Mouse (Mus musculus): ENCODE data around the gene Gstm2.

Gene Gstm2

DNA sequence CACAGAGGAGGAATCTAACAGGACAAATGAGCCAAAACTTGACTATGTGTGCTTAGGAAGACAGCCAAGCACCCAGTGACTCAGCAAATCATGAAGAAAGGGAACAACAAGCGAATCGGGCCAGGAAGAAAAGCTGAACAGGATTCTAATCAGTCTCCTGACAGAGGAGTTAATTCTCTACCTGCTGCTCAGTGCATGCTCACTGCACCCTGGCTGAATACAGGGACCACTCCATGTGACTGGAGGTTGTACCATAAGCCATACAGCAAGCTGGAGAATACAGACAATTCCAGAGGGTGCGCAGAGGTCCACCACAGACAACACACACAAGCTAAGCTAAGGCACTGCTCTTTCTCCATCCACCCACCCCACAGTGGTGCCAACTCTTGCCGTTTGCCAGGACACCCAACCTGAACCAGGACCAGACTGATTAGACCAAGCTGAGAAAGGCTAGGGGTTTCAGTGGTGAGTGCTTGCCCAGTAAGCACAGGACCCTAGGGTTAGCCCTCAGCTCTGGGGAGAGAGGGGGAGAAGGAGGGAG, 27.1 kb upstream of the Gstm2 start:
- CTCF ChIA-PET: interaction anchor here in 1 of 4 experiments (1.7 kb wide), 1 partner anchor 70 kb away, joined by 4 read pairs; the partner anchor contains the start of gene Gstm6
- POLR2A ChIA-PET: interaction anchor here in 3 of 4 experiments (0.6 to 7.8 kb wide), 28 partner anchors 10 to 448 kb away, joined by 3 to 71 read pairs (median 6); partner anchors contain the start of genes Gstm2 (in 3 of the 3), Gnai3 (in 2 of the 3), Gstm3 (in 2 of the 3) and Gstm6 (in 2 of the 3)

- POLR2A ChIA-PET: interaction anchor here in 2 of 4 experiments (1.1 to 7.8 kb wide), 5 partner anchors 9 to 80 kb away, joined by 3 to 71 read pairs (median 24); partner anchors contain the start of genes Gstm3 (in 1 of the 2) and Gstm7 (in 1 of the 2)
- CTCF ChIA-PET: interaction anchor here in 1 of 4 experiments (0.7 kb wide), 1 partner anchor 28 kb away, joined by 3 read pairs; no protein-coding TSS in a partner anchor
Observed at GRCm38 (mm10) chr3:108011558-108011957, 25.3 kb upstream of the Gstm2 start.

- POLR2A ChIA-PET: interaction anchor here in 2 of 4 experiments (0.7 to 3.3 kb wide), 8 partner anchors 9 to 56 kb away, joined by 3 to 9 read pairs (median 4); partner anchors contain the start of genes Gstm2 (in 1 of the 2) and Gstm3 (in 1 of the 2)
- CTCF ChIA-PET: no interaction called here
Observed at GRCm38 (mm10) chr3:108010286-108010685, 24.0 kb upstream of the Gstm2 start.

DNA sequence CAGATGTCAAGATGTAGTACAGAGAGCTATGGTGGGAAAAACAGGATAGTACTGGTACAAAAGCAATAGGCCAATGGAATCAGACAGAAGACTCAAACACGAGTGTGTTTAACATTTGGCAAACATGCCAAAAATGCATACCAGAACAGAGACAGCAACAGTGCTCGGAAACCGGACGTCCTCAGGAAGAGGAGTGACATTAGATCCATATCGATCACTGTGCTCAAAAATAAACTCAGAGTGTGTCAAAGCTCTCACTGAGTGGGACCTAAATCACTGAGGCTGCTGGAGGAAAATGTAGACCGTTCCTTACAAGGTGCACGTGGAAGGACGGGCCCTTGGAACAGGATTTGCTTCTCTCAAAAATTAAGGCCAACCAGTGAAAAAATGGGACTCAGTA, 15.8 kb upstream of the Gstm2 start:
- ChIA-PET POLR2A (interaction anchor here in 3 of 4 experiments (0.5 to 4.6 kb wide), 15 partner anchors 11 to 460 kb away, joined by 3 to 24 read pairs (median 4); partner anchors contain the start of genes Gstm2 (in 3 of the 3), Gstm3 (in 2 of the 3) and Csf1 (in 1 of the 3)), CTCF (interaction anchor here in 2 of 4 experiments (0.9 to 1.0 kb wide), 2 partner anchors 15 to 58 kb away, joined by 4 to 14 read pairs; partner anchors contain the start of gene Gstm6 (in 1 of the 2))

GRCm38 (mm10) chr3:107999491-107999890, 13.2 kb upstream of the Gstm2 start:
- POLR2A ChIA-PET: interaction anchor here in 1 of 4 experiments (2.8 kb wide), 1 partner anchor 14 kb away, joined by 15 read pairs; the partner anchor contains the start of gene Gstm2
- CTCF ChIA-PET: no interaction called here

- ChIA-PET CTCF (no interaction called here), POLR2A (interaction anchor here in 2 of 4 experiments (4.6 to 4.8 kb wide), 2 partner anchors 13 kb away, joined by 75 to 99 read pairs; partner anchors contain the start of gene Gstm2 (in 2 of the 2))
Observed at GRCm38 (mm10) chr3:107998591-107998990, 12.3 kb upstream of the Gstm2 start.

DNA sequence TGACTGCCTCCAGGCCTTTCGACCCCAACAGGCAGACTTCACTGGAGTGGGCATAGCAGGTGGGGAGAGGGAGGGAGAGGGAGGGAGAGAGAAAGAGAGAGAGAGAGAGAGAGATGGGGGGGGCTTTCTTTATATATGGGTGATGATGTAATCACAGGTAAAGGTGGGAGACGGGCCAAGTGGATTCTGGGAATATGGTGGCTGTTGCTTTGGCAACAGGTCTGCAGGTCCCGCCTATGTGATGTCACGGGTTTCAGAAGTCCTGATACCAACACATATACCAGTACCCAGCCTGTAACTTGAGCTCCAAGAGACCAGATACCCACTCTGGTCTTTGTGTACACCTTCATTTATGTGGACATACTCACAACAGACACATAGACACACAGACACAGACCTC, 10.3 kb upstream of the Gstm2 start:
- POLR2A ChIA-PET: interaction anchor here (0.6 to 4.8 kb wide), 51 partner anchors 8 to 663 kb away, joined by 3 to 99 read pairs (median 6); partner anchors contain the start of genes Gstm2 (in 4 of the 4), Gstm1 (in 3 of the 4), Gstm3 (in 3 of the 4) and Gstm6 (in 3 of the 4)
- CTCF ChIA-PET: interaction anchor here (0.5 to 1.5 kb wide), 13 partner anchors 10 to 207 kb away, joined by 3 to 7 read pairs (median 4); partner anchors contain the start of genes Gstm2 (in 3 of the 4), Gstm1 (in 1 of the 4) and Gstm6 (in 1 of the 4)

DNA sequence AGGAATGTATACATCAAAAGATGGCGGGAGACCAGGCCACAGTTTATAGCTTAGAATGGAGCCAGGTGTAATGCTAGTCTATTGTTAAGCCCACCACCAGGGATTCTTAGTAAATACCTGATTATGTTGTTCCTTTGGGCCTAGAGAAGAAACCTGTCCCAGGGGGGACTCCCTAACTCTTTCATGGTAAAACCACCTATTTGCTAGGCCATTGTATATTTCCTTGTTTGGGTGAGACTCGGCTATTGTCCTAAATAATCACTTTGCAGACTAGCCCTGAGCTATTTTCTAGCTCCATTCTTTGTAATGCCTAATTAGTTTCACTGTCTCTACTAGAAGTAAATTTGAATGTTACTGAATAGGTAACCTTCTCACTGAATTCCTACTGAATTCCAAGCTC, 9.7 kb upstream of the Gstm2 start:
- POLR2A ChIA-PET: interaction anchor here (0.6 to 4.8 kb wide), 52 partner anchors 9 to 663 kb away, joined by 3 to 99 read pairs (median 5); partner anchors contain the start of genes Gstm2 (in 4 of the 4), Gstm1 (in 3 of the 4), Gstm3 (in 3 of the 4) and Gstm4 (in 3 of the 4)
- CTCF ChIA-PET: interaction anchor here in 3 of 4 experiments (0.5 to 2.3 kb wide), 10 partner anchors 10 to 207 kb away, joined by 3 to 10 read pairs (median 4); partner anchors contain the start of genes Gstm2 (in 3 of the 3), Gstm1 (in 1 of the 3) and Gstm6 (in 1 of the 3)

DNA sequence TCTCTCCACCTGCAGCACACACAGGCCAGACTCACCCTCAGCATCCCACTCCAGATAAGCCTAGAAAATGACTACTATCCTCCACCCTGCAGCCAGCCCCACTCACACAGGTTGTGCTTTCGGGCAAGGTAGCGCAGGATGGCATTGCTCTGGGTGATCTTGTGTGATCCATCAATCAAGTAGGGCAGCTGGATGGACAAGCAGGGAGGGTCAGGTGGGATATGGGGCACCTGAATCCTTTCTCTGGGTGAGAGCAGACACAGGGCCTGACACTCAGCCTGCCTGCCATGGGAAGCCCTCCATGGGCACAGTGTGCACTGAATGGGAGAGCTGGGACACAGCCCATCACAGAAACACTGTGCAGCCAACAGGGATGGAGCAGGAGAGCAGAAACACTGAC, 1.1 kb downstream of the Gstm2 start:
- ChIA-PET POLR2A (interaction anchor here in 3 of 4 experiments (1.0 to 2.9 kb wide), 12 partner anchors 11 to 54 kb away, joined by 3 to 99 read pairs (median 12); partner anchors contain the start of genes Gstm3 (in 2 of the 3), Gstm1 (in 1 of the 3) and Gstm7 (in 1 of the 3)), CTCF (interaction anchor here in 1 of 4 experiments (1.3 kb wide), 1 partner anchor 16 kb away, joined by 4 read pairs; the partner anchor contains the start of gene Gstm3)

- ChIA-PET POLR2A (interaction anchor here in 2 of 4 experiments (1.1 to 2.9 kb wide), 4 partner anchors 12 to 29 kb away, joined by 3 to 99 read pairs (median 40); partner anchors contain the start of gene Gstm3 (in 1 of the 2)), CTCF (no interaction called here)
Observed at GRCm38 (mm10) chr3:107984471-107984870, 1.8 kb downstream of the Gstm2 start.

- CTCF ChIA-PET: no interaction called here
Observed at GRCm38 (mm10) chr3:107983771-107984170, 2.5 kb downstream of the Gstm2 start.

DNA sequence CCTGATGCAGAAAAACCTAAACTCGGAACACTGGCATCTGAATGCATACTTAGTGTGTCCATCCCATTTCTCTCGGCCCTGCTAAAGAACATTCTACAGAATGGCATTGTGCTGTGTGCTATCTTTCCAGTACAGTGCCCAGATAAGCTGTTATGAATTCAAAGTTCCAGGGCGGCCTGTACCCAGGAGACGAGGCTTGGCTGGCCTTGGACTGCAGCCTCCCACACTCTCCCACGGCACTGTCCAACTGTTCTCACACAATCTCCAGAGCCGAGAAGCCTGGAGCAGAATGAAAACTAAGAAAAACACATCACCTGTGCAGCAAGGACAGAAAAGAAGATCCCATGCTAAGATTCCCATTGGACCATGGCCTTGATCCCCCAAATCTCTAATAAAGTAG, 3.5 kb downstream of the Gstm2 start:
- ChIA-PET CTCF (no interaction called here), POLR2A (interaction anchor here in 3 of 4 experiments (0.6 to 4.1 kb wide), 9 partner anchors 13 to 117 kb away, joined by 3 to 25 read pairs (median 5); partner anchors contain the start of genes Gstm1 (in 2 of the 3) and Gstm3 (in 1 of the 3))

More at GRCm38 (mm10) chr3:107983771-107984170, 2.5 kb downstream of the Gstm2 start:
- POLR2A ChIA-PET: interaction anchor here in 3 of 4 experiments (0.7 to 4.1 kb wide), 10 partner anchors 10 to 227 kb away, joined by 3 to 25 read pairs (median 4); partner anchors contain the start of genes Atxn7l2 (in 1 of the 3), Gstm1 (in 1 of the 3) and Gstm3 (in 1 of the 3)

DNA sequence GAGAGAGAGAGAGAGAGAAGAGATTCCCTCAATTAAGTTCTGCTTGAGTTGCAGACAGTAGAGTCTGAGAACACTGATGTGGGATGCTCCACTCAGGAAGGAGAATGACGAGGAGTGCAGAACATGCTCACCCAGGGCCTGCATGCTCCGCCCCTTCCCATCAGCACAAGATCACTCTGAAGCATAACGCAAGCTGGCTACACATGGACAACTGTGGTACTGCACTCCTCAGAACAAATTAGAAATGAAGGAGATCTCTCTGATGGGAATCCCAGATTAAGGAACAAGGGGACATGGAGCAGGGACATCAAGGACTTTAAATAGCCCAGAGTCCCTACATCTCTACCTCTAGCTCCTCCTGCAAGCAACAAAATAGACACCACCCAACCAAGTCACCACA, 5.0 kb downstream of the Gstm2 start:
- POLR2A ChIA-PET: interaction anchor here in 3 of 4 experiments (0.7 to 4.1 kb wide), 5 partner anchors 12 to 21 kb away, joined by 4 to 25 read pairs (median 7); partner anchors contain the start of gene Gstm3 (in 1 of the 3)
- CTCF ChIA-PET: interaction anchor here in 2 of 4 experiments (0.7 to 1.1 kb wide), 2 partner anchors 28 to 36 kb away, joined by 3 to 13 read pairs; no protein-coding TSS in a partner anchor

DNA sequence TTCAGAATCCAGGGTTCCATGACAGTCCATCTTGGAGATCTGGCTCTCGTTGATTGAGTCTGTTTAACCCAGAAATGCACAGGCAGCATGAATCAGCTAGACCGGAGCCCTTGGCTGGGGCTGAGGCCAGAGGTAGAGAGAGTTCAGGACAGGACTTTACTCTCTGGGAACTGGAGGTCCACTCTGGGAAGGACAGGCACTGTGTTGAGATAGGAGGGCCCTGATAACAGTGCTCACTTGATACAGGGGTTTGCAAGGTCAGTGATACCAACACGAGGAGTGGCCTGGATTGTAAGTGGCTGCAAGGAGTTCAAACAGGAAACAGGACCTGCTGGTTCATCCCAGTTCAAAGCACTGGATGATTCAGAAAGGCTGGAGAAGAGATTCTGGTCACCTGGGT, 8.6 kb downstream of the Gstm2 start:
- POLR2A ChIA-PET: interaction anchor here in 1 of 4 experiments (0.8 to 1.4 kb wide), 2 partner anchors 9 kb away, joined by 3 to 4 read pairs; partner anchors contain the start of genes Gstm2 and Gstm3
- CTCF ChIA-PET: no interaction called here

GRCm38 (mm10) chr3:107974237-107974636, 12.0 kb downstream of the Gstm2 start:
- CTCF ChIA-PET: no interaction called here
- POLR2A ChIA-PET: interaction anchor here in 3 of 4 experiments (0.6 to 1.6 kb wide), 8 partner anchors 9 to 413 kb away, joined by 3 to 5 read pairs (median 3); partner anchors contain the start of genes Gstm2 (in 2 of the 3) and Gstm1 (in 1 of the 3)

GRCm38 (mm10) chr3:107972070-107972469, 14.2 kb downstream of the Gstm2 start:
- CTCF ChIA-PET: interaction anchor here in 1 of 4 experiments (0.6 kb wide), 1 partner anchor 14 kb away, joined by 3 read pairs; the partner anchor contains the start of gene Gstm2
- POLR2A ChIA-PET: interaction anchor here in 3 of 4 experiments (0.6 to 3.1 kb wide), 6 partner anchors 11 to 29 kb away, joined by 4 to 10 read pairs (median 6); partner anchors contain the start of genes Gstm2 (in 2 of the 3) and Gstm6 (in 1 of the 3)

- CTCF ChIA-PET: interaction anchor here in 1 of 4 experiments (0.9 kb wide), 1 partner anchor 31 kb away, joined by 3 read pairs; no protein-coding TSS in a partner anchor
- POLR2A ChIA-PET: interaction anchor here in 2 of 4 experiments (0.5 to 3.7 kb wide), 4 partner anchors 15 to 627 kb away, joined by 3 to 30 read pairs (median 8); partner anchors contain the start of gene Gstm2 (in 2 of the 2)
Observed at GRCm38 (mm10) chr3:107971101-107971500, 15.2 kb downstream of the Gstm2 start.
